Mouse (Mus musculus) hindbrain, embryonic 11.5 days (tissue): ENCODE measurements around the gene Tmem176b. TPM values are rescaled to one million over a fixed set of nuclear protein-coding genes. Genes with fewer than 3 reads are reported as not detected.
"Not testable (repeated sequence)": the region's sequence is repeated elsewhere in the genome, so short reads cannot be mapped to it uniquely, and the experiment has no call there.

Experiments
- ATAC-seq: fragments of 200-750 bp; cut with Nextera tagmentation; 2 replicates; pipeline ENCODE4 v1.8.0; 2017; ENCODE audit warnings: mild to moderate bottlenecking, moderate TSS enrichment, moderate library complexity; ENCODE audit not compliant: low FRiP score
- DNase-seq: peaks from one replicate; pipeline ENCODE4 v3.0.0-alpha.2; 2015; ENCODE audit warnings: low spot score
- H3K27ac ChIP-seq: fragments of 300-500 bp; sonication (generic); 2 replicates; pipeline ENCODE4 v1.5.1; 2014; ENCODE audit warnings: mild to moderate bottlenecking, low read depth, low read length
- H3K27me3 ChIP-seq: fragments of 300-500 bp; sonication (generic); 2 replicates; pipeline ENCODE4 v1.6.1; 2014; ENCODE audit warnings: mild to moderate bottlenecking, low read length, moderate library complexity, mixed read lengths; ENCODE audit not compliant: control insufficient read depth, insufficient read depth
- H3K36me3 ChIP-seq: fragments of 300-500 bp; sonication (generic); 2 replicates; pipeline ENCODE4 v1.6.1; 2014; ENCODE audit warnings: mild to moderate bottlenecking, low read length, moderate library complexity, mixed read lengths; ENCODE audit not compliant: control insufficient read depth, insufficient read depth
- H3K4me1 ChIP-seq: fragments of 300-500 bp; sonication (generic); replicated peaks from 2 replicates; pipeline ENCODE4 v1.6.1; 2014; ENCODE audit warnings: low read length, mixed read lengths; ENCODE audit not compliant: control insufficient read depth, insufficient read depth
- H3K4me2 ChIP-seq: fragments of 300-500 bp; sonication (generic); replicated peaks from 2 replicates; pipeline ENCODE4 v1.6.1; 2014; ENCODE audit warnings: mild to moderate bottlenecking, low read depth, low read length
- H3K4me3 ChIP-seq: fragments of 300-500 bp; sonication (generic); 2 replicates; pipeline ENCODE4 v1.5.1; 2014; ENCODE audit warnings: low read depth, low read length
- H3K9ac ChIP-seq: fragments of 300-500 bp; sonication (generic); 2 replicates; pipeline ENCODE4 v1.6.1; 2014; ENCODE audit warnings: low read depth, low read length
- H3K9me3 ChIP-seq: fragments of 300-500 bp; sonication (generic); 2 replicates; pipeline ENCODE4 v1.6.1; 2016; ENCODE audit warnings: low read length; ENCODE audit not compliant: control insufficient read depth
- WGBS: fragments of 180-500 bp; shearing (Covaris S2); extraction: QIAGEN DNeasy Blood & Tissue Kit; methylation state at CpG from one replicate; pipeline ENCODE4 v1.1.7; 2014; 5-methylcytosine and 5-hydroxymethylcytosine counted together
- polyA plus RNA-seq: library from polyadenylated mRNA; unstranded; fragments of >200 nt; fragmentation: Nextera tagmentation; extraction: Ambion mirVana; gene quantifications from 2 replicates; pipeline ENCODE4 v1.2.1, GENCODE M21; 2014

The Tmem176b gene
- 66.7 and 72.5 TPM in 2 replicates for polyA plus RNA-seq

DNA sequence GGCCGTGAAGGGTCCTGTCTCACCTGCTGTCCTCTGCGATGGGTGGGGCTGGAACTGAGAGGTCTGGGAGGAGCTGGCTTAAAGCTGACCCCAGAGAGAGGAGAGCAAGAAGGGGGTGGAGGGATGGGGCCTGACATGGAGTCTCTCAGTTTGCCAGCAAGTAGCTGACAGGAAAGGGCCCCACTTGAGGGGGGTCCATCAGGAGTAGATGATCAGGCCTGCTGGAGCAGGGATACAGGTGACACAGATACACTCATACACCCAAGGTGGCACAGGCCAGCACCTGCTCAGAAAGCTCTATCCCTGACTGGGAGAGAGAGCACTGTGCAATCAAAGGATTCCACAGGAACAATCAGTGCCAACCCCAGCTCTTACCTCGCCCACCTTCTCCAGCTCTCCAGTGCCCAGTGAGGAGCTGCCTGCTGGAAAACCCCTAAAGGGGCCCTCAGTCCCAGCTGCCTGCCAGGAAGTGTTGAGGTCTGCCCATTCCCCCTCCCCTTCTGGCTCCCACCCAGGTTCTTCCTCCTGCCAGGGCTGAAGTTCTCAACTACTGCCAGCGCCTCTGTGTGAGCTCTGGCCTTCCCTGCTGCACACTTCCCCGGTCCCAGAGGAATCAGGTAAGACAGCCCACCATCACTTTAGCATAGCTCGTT, at the start of gene Tmem176b:
Tmem176b (minus strand) TSS at position 524 of the 653 bp plus-strand sequence.
- H3K27ac ChIP-seq, result 0 out of 2 replicates have a peak within 1 kb of the TSS, but pooled peaks have one; percentile 18
- H3K36me3 ChIP-seq, result no peaks in the 10 kb centered on the region
- peak; percentile 76 for DNase-seq
- ATAC-seq, result peak; percentile 85
- H3K9me3 ChIP-seq, result no peaks in the 10 kb centered on the region
- peak within 1 kb of the TSS; percentile 4 for H3K4me2 ChIP-seq
- no peaks in the 10 kb centered on the region for H3K27me3 ChIP-seq
- H3K4me1 ChIP-seq, result peaks cover 5% of the 10 kb centered on the region; the same call in 1 of the 2 replicates
- peak within 1 kb of the TSS; percentile 22 for H3K4me3 ChIP-seq
- WGBS, result 31% methylated on average over 6 of the region's 6 CpGs
- peak within 1 kb of the TSS; percentile 31; the same call in 1 of the 2 replicates for H3K9ac ChIP-seq

DNA sequence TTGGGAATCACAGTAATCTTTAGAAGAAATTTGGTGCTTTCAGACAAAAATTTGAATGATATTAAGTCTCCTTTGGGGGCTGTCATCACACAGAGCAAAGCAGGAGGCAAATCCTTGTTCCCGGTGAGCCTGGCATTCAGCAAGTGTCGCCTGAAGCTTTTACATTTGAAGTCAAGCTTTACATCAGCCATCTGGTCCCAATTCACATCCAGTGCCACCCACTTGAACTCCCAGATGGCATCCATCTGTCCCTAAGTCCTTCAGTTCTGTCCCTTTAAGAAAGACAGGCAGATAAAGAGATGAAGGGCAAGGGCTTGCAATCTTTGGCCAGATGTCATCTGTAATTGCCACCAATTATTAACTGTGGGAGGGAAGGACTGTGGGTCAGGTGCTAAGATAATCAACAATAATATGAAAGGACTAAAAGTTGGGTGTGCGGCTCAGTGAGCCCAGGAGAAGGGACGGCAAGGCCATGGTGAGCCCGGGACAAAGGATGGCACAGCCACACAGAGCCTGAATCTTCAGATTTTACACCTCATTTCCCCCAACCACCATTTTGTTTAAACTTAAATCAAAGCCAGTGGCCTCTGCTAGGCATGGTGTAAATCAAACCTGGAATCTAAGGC, 35.3 kb upstream of the Tmem176b start:
- Histone ChIP-seq H3K27me3 (no peaks in the 10 kb centered on the region), H3K4me3 (no peak overlapping the region), H3K27ac (no peak overlapping the region), H3K9ac (no peak overlapping the region), H3K4me1 (no peaks in the 10 kb centered on the region), H3K9me3 (no peaks in the 10 kb centered on the region), H3K36me3 (no peaks in the 10 kb centered on the region), H3K4me2 (no peak overlapping the region)
- WGBS, result 58% methylated on average over 5 of the region's 5 CpGs
- no peak for ATAC-seq
- no peak for DNase-seq

DNA sequence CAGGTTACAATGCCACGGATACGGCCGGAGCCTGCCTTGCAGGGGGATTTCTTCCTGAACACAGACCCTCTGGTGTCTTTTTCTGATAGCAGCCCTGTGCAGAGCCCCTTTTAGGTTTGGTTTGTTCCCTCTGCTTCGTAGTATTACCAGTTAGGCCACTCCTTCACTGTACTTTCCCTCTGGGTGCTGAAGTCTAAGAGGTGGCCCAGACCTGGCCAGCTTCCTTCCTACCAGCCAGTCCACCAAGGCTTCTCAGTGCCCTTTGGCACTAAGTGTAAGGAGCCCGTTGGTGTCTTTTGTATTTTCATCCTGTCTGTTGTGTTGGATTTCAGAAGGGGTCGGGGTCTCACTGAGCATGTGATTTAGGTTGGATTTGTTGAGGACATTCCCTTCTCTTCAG, 34.2 kb upstream of the Tmem176b start:
- Histone ChIP-seq H3K4me3 (no peak overlapping the region), H3K36me3 (no peaks in the 10 kb centered on the region), H3K27ac (no peak overlapping the region), H3K27me3 (no peaks in the 10 kb centered on the region), H3K9ac (no peak overlapping the region), H3K4me1 (no peaks in the 10 kb centered on the region), H3K4me2 (no peak overlapping the region), H3K9me3 (no peaks in the 10 kb centered on the region)
- WGBS, result 83% methylated on average over 6 of the region's 6 CpGs
- DNase-seq (no peak), ATAC-seq (no peak)

DNA sequence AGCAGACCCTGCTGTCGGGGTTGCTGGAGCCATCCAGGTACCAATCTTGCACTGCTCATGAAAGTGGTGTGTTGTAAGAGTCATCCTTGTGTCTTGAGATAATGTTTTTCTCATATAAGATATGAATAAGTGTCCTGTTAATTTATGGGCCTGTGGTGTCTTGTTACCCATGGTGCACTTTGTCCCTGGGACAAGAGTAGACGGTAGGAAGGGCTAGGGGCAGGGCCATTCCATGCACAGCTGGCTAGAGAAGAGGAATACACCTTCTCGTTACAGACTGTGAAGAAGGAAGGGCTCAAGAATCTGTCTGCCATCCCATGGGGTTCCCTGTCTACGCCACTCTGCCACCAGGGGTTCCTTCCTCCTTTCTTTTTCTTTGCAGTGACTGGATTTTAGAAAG, 33.3 kb upstream of the Tmem176b start:
- Histone ChIP-seq H3K4me1 (no peaks in the 10 kb centered on the region), H3K9ac (no peak overlapping the region), H3K4me3 (no peak overlapping the region), H3K4me2 (no peak overlapping the region), H3K36me3 (no peaks in the 10 kb centered on the region), H3K9me3 (no peaks in the 10 kb centered on the region), H3K27ac (no peak overlapping the region), H3K27me3 (no peaks in the 10 kb centered on the region)
- no peak for ATAC-seq
- DNase-seq, result no peak
- WGBS, result 78% methylated on average over 4 of the region's 4 CpGs

DNA sequence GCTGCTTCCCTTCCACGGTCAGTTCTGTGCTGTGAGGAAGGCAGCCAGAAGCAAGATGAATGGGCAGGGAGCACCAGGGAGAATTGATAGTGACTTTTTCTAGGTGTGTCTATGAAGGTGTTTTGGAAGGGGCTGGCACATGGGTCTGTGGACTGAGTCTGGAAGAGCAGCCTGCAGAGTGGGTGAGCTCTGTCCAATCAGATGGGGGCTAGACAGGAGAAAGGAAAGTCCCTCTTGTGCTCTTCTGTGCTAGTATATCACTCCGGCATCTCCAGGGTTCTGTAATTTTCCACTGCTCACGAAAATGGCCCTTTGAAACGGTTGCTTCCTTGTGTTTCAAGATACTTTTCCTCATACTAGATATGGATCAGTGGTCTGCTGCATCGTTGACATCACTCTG, 31.3 kb upstream of the Tmem176b start, which contains the start of gene Aoc1:
Aoc1 (plus strand) TSS at position 301 of the 400 bp plus-strand sequence.
- ATAC-seq (no peak), DNase-seq (no peak)
- no peak within 1 kb of the TSS for H3K27ac ChIP-seq
- H3K9me3 ChIP-seq, result no peaks in the 10 kb centered on the region
- H3K4me2 ChIP-seq, result no peak within 1 kb of the TSS
- no peak within 1 kb of the TSS for H3K9ac ChIP-seq
- H3K4me3 ChIP-seq, result no peak within 1 kb of the TSS
- H3K27me3 ChIP-seq, result no peaks in the 10 kb centered on the region
- no peaks in the 10 kb centered on the region for H3K36me3 ChIP-seq
- H3K4me1 ChIP-seq, result no peaks in the 10 kb centered on the region
- 92% methylated on average over 5 of the region's 5 CpGs for WGBS

DNA sequence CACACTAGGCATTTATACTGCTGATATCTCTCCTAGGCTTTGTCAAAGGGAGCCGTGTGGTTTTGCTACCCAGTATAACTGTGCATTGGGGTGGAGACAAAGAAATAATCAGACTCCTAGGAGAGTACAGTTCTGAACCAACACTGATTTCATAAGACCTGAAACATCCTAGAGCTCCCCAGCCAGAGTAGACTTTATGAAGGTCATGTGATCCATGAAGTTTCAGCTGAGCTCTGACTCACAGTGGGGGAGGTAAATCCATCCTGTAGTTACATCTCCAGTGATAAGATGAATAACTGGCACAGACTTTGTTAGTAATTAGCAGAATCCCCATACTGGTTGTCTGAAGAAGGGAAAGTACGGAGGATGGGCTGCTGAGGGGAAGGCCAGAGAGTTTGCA, 28.5 kb upstream of the Tmem176b start:
- DNase-seq (no peak), ATAC-seq (no peak)
- no peaks in the 10 kb centered on the region for H3K4me1 ChIP-seq
- H3K9me3 ChIP-seq, result no peaks in the 10 kb centered on the region
- no peak overlapping the region for H3K27ac ChIP-seq
- H3K36me3 ChIP-seq, result no peaks in the 10 kb centered on the region
- H3K27me3 ChIP-seq, result no peaks in the 10 kb centered on the region
- WGBS, result 81% methylated on average over 2 of the region's 2 CpGs
- no peak overlapping the region for H3K4me3 ChIP-seq
- no peak overlapping the region for H3K9ac ChIP-seq
- H3K4me2 ChIP-seq, result no peak overlapping the region

DNA sequence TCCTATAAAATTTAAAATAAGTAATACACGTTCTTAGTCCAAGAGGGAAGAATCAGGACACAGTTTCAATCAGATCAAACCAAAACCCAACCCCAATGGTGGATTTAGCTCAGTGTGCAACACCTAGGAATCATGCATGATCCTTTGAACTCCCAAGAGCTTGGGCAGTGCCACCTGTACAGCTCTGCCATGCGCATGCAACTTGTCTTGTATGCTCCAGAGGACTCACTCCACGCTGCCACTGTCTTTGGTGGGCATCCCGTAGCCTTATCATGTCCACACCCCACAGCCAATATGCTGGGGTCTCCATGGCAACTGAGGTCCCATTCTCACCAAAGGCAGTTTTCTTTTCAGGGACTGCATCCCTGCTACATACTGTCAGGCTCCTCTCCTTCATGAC, 25.9 kb upstream of the Tmem176b start:
- 22% methylated on average over 4 of the region's 4 CpGs for WGBS
- no peaks in the 10 kb centered on the region for H3K27me3 ChIP-seq
- H3K4me1 ChIP-seq, result no peaks in the 10 kb centered on the region
- no peaks in the 10 kb centered on the region for H3K9me3 ChIP-seq
- peak; percentile 25 for DNase-seq
- no peak overlapping the region for H3K27ac ChIP-seq
- no peak for ATAC-seq
- H3K4me2 ChIP-seq, result no peak overlapping the region
- H3K4me3 ChIP-seq, result no peak overlapping the region
- H3K36me3 ChIP-seq, result no peaks in the 10 kb centered on the region
- no peak overlapping the region for H3K9ac ChIP-seq

DNA sequence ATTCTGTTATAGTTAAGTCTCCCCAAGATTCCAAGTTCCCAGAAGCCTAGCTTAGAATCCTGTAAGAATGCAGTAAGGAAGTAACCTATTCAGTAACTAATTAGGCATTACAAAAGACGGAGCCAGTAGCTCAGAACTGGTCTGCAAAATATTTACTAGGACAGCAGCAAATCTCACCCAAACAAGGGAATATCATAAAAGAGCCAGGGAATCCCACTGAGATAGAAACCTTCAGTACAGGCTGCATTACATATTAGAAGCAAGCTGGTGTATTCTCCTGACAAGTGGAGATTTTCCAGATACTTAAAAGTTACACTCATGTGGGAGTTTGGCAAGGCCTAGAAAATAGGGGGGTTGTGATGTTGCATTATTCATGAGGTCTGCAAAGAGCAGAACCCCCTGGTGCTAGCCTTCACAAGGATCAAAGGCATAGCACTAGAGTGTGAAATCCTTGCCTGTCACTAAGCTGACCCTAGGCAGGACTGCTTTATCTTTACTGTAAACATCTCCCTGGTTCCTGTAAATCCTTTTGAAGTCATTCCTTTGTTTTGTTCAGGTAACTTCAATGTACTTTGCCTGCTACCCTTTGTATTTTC, 25.2 kb upstream of the Tmem176b start:
- H3K9me3 ChIP-seq, H3K4me2 ChIP-seq, H3K36me3 ChIP-seq, H3K4me1 ChIP-seq, H3K27me3 ChIP-seq, ATAC-seq, H3K4me3 ChIP-seq, H3K27ac ChIP-seq, H3K9ac ChIP-seq: not testable (repeated sequence)
- peak; percentile 39 for DNase-seq
- 2% methylated on average over 1 of the region's 1 CpGs for WGBS
